Mouse (Mus musculus) erythroblast, embryonic 14.5 days (primary cell): ENCODE data around the gene Klhdc4.

ENCODE experiments used
- GATA1 ChIP-seq: IDR thresholded peaks from 2 replicates; pipeline ENCODE4 v1.6.1; 2012; ENCODE audit warnings: low read length, inconsistent platforms, mixed read lengths
- TAL1 ChIP-seq: IDR thresholded peaks from 3 replicates; pipeline ENCODE4 v1.6.1; 2012; ENCODE audit warnings: low read length, inconsistent platforms, mixed read lengths

DNA sequence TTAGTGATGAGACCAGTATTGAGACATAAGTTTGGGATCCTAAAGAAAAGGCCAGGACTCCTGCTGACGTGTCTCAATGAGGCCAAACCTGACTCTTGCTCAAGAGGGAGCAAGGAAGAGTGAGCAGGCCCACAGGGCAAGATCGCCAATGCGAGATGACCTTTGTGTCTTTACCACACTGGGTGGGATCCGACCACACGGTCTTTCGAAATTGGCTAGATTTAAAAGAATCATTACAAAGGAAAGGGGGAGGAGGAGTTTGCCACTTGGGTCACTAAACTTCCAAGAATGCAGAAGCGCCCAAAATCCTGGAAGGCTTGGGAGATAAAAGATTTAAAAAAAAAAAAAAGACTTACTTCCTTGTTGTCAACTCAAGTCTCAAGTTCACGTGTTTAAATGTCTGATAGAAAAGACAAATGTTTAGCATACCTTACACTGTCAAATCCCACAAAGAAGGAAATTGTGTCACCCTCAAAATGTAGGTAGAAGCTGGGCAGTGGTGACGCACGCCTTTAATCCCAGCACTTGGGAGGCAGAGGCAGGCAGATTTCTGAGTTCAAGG lies 18.0 kb upstream of the Klhdc4 start:
- TF ChIP-seq TAL1 = no peak
- TF ChIP-seq GATA1 = no peak
